Mouse (Mus musculus) B cell, adult (primary cell): ENCODE measurements around the gene 4930453N24Rik. TPM values are rescaled to one million over a fixed set of nuclear protein-coding genes. Genes with fewer than 3 reads are reported as not detected.

Experiments used
- total RNA-seq: library from RNA; stranded (reverse); gene quantifications from 4 replicates; pipeline ENCODE4 v1.2.4, GENCODE M21; 2023; ENCODE audit not compliant: inconsistent age

Gene 4930453N24Rik
- 29.9 to 33.0 TPM (median 31.1 TPM) in 4 replicates for total RNA-seq

GRCm38 (mm10) chr16:64770521-64771430 is at the start of gene 4930453N24Rik:
TSS of gene 4930453N24Rik (minus strand) at chr16:64771161.

Other genes with a start within 250 kb of the 4930453N24Rik start
- gene Csnka2ip, start 168.8 kb downstream of the 4930453N24Rik start, total RNA-seq: not detected in 4 replicates
- 15.4 to 18.4 TPM (median 17.5 TPM) in 4 replicates for gene Zfp654, start 80.5 kb upstream of the 4930453N24Rik start, total RNA-seq
- gene Cggbp1, start 80.8 kb upstream of the 4930453N24Rik start, total RNA-seq: 110 to 118 TPM (median 116 TPM) in 4 replicates